Mouse (Mus musculus): Measurements from ENCODE around the gene Speg. TPM values are rescaled to one million over a fixed set of nuclear protein-coding genes. Genes with fewer than 3 reads are reported as not detected.

Speg gene
- polyA plus RNA-seq, 1 experiment from 2014 or later: 18.6 TPM

GRCm38 (mm10) chr1:75455433-75455832, 80.3 kb downstream of the Speg start:
- H3K36me3 ChIP-seq: no peaks in the 10 kb centered on the region
- no peak for ATAC-seq (ENCODE audit: insufficient number of reproducible peaks, low FRiP score, low TSS enrichment, low read depth)
- H3K4me3 ChIP-seq (replicated peaks): no peak overlapping the region
- no peak overlapping the region for H3K9ac ChIP-seq
- WGBS: 72% methylated on average over 3 of the region's 3 CpGs
- peaks cover 43% of the 10 kb centered on the region for H3K4me1 ChIP-seq
- H3K27me3 ChIP-seq: peaks cover 76% of the 10 kb centered on the region
- no peak overlapping the region for H3K27ac ChIP-seq (replicated peaks)
- H3K4me2 ChIP-seq (replicated peaks): no peak overlapping the region
- no peaks in the 10 kb centered on the region for H3K9me3 ChIP-seq (replicated peaks)

GRCm38 (mm10) chr1:75455948-75456347, 80.9 kb downstream of the Speg start:
- H3K27me3 ChIP-seq: peaks cover 71% of the 10 kb centered on the region
- H3K4me1 ChIP-seq: peaks cover 37% of the 10 kb centered on the region
- H3K9ac ChIP-seq: no peak overlapping the region
- no peak overlapping the region for H3K4me2 ChIP-seq (replicated peaks)
- no peak overlapping the region for H3K4me3 ChIP-seq (replicated peaks)
- no peak overlapping the region for H3K27ac ChIP-seq (replicated peaks)
- no peaks in the 10 kb centered on the region for H3K36me3 ChIP-seq
- WGBS: 37% methylated on average over 5 of the region's 5 CpGs
- ATAC-seq (ENCODE audit: insufficient number of reproducible peaks, low FRiP score, low TSS enrichment, low read depth): no peak
- no peaks in the 10 kb centered on the region for H3K9me3 ChIP-seq (replicated peaks)

- Histone ChIP-seq H3K9ac (no peak overlapping the region), H3K4me3 (replicated peaks) (no peak overlapping the region), H3K27ac (replicated peaks) (no peak overlapping the region), H3K36me3 (no peaks in the 10 kb centered on the region), H3K27me3 (peaks cover 61% of the 10 kb centered on the region), H3K4me1 (peaks cover 34% of the 10 kb centered on the region), H3K9me3 (replicated peaks) (no peaks in the 10 kb centered on the region), H3K4me2 (replicated peaks) (no peak overlapping the region)
- 13% methylated on average over 14 of the region's 14 CpGs for WGBS
- ATAC-seq (ENCODE audit: insufficient number of reproducible peaks, low FRiP score, low TSS enrichment, low read depth): no peak
These were observed 81.9 kb downstream of the Speg start for GRCm38 (mm10) chr1:75456746-75457564.

- H3K9me3 ChIP-seq (replicated peaks): no peaks in the 10 kb centered on the region
- 3% methylated on average over 8 of the region's 10 CpGs for WGBS
- peaks cover 53% of the 10 kb centered on the region for H3K27me3 ChIP-seq
- peak overlapping the region; percentile 55 for H3K4me2 ChIP-seq (replicated peaks)
- no peak overlapping the region for H3K9ac ChIP-seq
- no peaks in the 10 kb centered on the region for H3K36me3 ChIP-seq
- no peak for ATAC-seq (ENCODE audit: insufficient number of reproducible peaks, low FRiP score, low TSS enrichment, low read depth)
- H3K4me3 ChIP-seq (replicated peaks): no peak overlapping the region
- peaks cover 34% of the 10 kb centered on the region for H3K4me1 ChIP-seq
- no peak overlapping the region for H3K27ac ChIP-seq (replicated peaks)
These were observed 82.6 kb downstream of the Speg start for GRCm38 (mm10) chr1:75457710-75458024.

GRCm38 (mm10) chr1:75458025-75458788, 83.1 kb downstream of the Speg start:
- 4% methylated on average over 42 of the region's 42 CpGs for WGBS
- Histone ChIP-seq H3K4me3 (replicated peaks) (peak overlapping the region; percentile 35), H3K36me3 (no peaks in the 10 kb centered on the region), H3K4me2 (replicated peaks) (peak overlapping the region; percentile 55), H3K4me1 (peaks cover 34% of the 10 kb centered on the region), H3K27ac (replicated peaks) (0 out of 2 replicates have a peak overlapping the region, but pooled peaks have one; percentile 39), H3K27me3 (peaks cover 48% of the 10 kb centered on the region), H3K9me3 (replicated peaks) (no peaks in the 10 kb centered on the region), H3K9ac (no peak overlapping the region)
- ATAC-seq (ENCODE audit: insufficient number of reproducible peaks, low FRiP score, low TSS enrichment, low read depth): no peak; the same call in 1 of the 2 replicates

GRCm38 (mm10) chr1:75458789-75459684, 83.9 kb downstream of the Speg start:
- H3K9me3 ChIP-seq (replicated peaks): no peaks in the 10 kb centered on the region
- H3K4me2 ChIP-seq (replicated peaks): peak overlapping the region; percentile 55
- peaks cover 34% of the 10 kb centered on the region for H3K4me1 ChIP-seq
- no peak overlapping the region for H3K9ac ChIP-seq
- H3K27ac ChIP-seq (replicated peaks): 0 out of 2 replicates have a peak overlapping the region, but pooled peaks have one; percentile 39
- H3K4me3 ChIP-seq (replicated peaks): peak overlapping the region; percentile 35
- no peak for ATAC-seq (ENCODE audit: insufficient number of reproducible peaks, low FRiP score, low TSS enrichment, low read depth)
- no peaks in the 10 kb centered on the region for H3K36me3 ChIP-seq
- H3K27me3 ChIP-seq: peaks cover 48% of the 10 kb centered on the region
- WGBS: 17% methylated on average over 23 of the region's 23 CpGs

GRCm38 (mm10) chr1:75460297-75460696, 85.2 kb downstream of the Speg start:
- Histone ChIP-seq H3K27ac (replicated peaks) (no peak overlapping the region), H3K36me3 (no peaks in the 10 kb centered on the region), H3K4me1 (peaks cover 25% of the 10 kb centered on the region), H3K9me3 (replicated peaks) (no peaks in the 10 kb centered on the region), H3K9ac (no peak overlapping the region), H3K4me3 (replicated peaks) (no peak overlapping the region), H3K27me3 (peaks cover 43% of the 10 kb centered on the region), H3K4me2 (replicated peaks) (no peak overlapping the region)
- 70% methylated on average over 7 of the region's 7 CpGs for WGBS
- no peak for ATAC-seq (ENCODE audit: insufficient number of reproducible peaks, low FRiP score, low TSS enrichment, low read depth)

GRCm38 (mm10) chr1:75462636-75463035, 87.5 kb downstream of the Speg start:
- peaks cover 21% of the 10 kb centered on the region for H3K4me1 ChIP-seq
- no peaks in the 10 kb centered on the region for H3K36me3 ChIP-seq
- 70% methylated on average over 1 of the region's 1 CpGs for WGBS
- no peak for ATAC-seq (ENCODE audit: insufficient number of reproducible peaks, low FRiP score, low TSS enrichment, low read depth)
- H3K27me3 ChIP-seq: peaks cover 24% of the 10 kb centered on the region
- no peak overlapping the region for H3K27ac ChIP-seq (replicated peaks)
- no peak overlapping the region for H3K9ac ChIP-seq
- H3K9me3 ChIP-seq (replicated peaks): no peaks in the 10 kb centered on the region
- no peak overlapping the region for H3K4me2 ChIP-seq (replicated peaks)
- H3K4me3 ChIP-seq (replicated peaks): no peak overlapping the region

GRCm38 (mm10) chr1:75463652-75464204, 88.6 kb downstream of the Speg start:
- no peak for ATAC-seq (ENCODE audit: insufficient number of reproducible peaks, low FRiP score, low TSS enrichment, low read depth)
- Histone ChIP-seq H3K9ac (no peak overlapping the region), H3K36me3 (no peaks in the 10 kb centered on the region), H3K27me3 (peaks cover 15% of the 10 kb centered on the region; the same call in 1 of the 2 replicates), H3K4me1 (peaks cover 11% of the 10 kb centered on the region), H3K9me3 (replicated peaks) (no peaks in the 10 kb centered on the region), H3K4me3 (replicated peaks) (no peak overlapping the region), H3K4me2 (replicated peaks) (no peak overlapping the region), H3K27ac (replicated peaks) (no peak overlapping the region)
- WGBS: 65% methylated on average over 5 of the region's 5 CpGs

GRCm38 (mm10) chr1:75467215-75467927, 92.3 kb downstream of the Speg start:
- H3K9ac ChIP-seq: no peak overlapping the region
- peak overlapping the region; percentile 31 for H3K4me2 ChIP-seq (replicated peaks)
- H3K4me1 ChIP-seq: peaks cover 4% of the 10 kb centered on the region; the same call in 1 of the 2 replicates
- H3K36me3 ChIP-seq: 0 out of 2 replicates have a peak, but pooled peaks cover under 1% of the 10 kb centered on the region
- ATAC-seq (ENCODE audit: insufficient number of reproducible peaks, low FRiP score, low TSS enrichment, low read depth): peak; percentile 82
- no peak overlapping the region for H3K27ac ChIP-seq (replicated peaks)
- peaks cover 13% of the 10 kb centered on the region; the same call in 1 of the 2 replicates for H3K27me3 ChIP-seq
- H3K4me3 ChIP-seq (replicated peaks): no peak overlapping the region
- WGBS: 7% methylated on average over 14 of the region's 14 CpGs
- no peaks in the 10 kb centered on the region for H3K9me3 ChIP-seq (replicated peaks)

All from embryonic facial prominence, embryonic 15.5 days (tissue).